Mouse (Mus musculus): ENCODE data around the gene Cybb. TPM values are rescaled to one million over a fixed set of nuclear protein-coding genes. Genes with fewer than 3 reads are reported as not detected.
A peak's percentile ranks its signal among the peaks of the same experiment; 100 is the strongest.

The Cybb gene
- total and polyA plus RNA-seq, 3 experiments, result 46.3 to 126 (median 111) TPM

DNA sequence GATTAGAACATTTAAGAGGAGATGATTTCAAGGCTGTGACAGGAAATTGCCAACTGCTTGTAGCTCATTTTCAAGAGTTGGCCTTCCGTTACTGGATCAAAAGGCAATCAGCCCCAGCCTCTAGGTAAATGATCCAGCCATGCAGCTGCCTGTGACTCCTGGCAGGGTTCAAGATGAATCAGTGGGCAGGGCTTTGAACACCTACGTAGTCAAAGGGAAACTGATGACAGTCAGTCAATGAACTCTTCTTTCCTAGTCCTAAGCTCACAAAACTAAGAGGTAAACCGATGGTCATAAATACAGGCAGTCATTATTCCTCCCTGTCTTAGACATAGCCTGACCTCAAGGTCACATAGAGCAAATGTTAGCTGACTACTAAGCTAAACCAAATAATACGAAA lies 47.0 kb downstream of the Cybb start (continued):
- TF ChIP-seq GABPA (IDR thresholded peaks at IDR 0.05; ENCODE audit: insufficient replicate concordance, low read depth, low read length) (no peak), POLR2A (IDR thresholded peaks at IDR 0.05; ENCODE audit: low read depth, low read length) (no peak), MAFK (IDR thresholded peaks at IDR 0.05; ENCODE audit: insufficient replicate concordance, low read length) (no peak), ZKSCAN1 (IDR thresholded peaks at IDR 0.05; ENCODE audit: borderline replicate concordance, low read depth, low read length) (no peak), MXI1 (IDR thresholded peaks at IDR 0.05; ENCODE audit: low read depth, low read length) (no peak), JUN (IDR thresholded peaks at IDR 0.05; ENCODE audit: insufficient read depth, low read depth, low read length) (0 out of 2 replicates have a peak, but pooled peaks have one; percentile 46), MAX (IDR thresholded peaks at IDR 0.05; ENCODE audit: low read length) (no peak)

DNA sequence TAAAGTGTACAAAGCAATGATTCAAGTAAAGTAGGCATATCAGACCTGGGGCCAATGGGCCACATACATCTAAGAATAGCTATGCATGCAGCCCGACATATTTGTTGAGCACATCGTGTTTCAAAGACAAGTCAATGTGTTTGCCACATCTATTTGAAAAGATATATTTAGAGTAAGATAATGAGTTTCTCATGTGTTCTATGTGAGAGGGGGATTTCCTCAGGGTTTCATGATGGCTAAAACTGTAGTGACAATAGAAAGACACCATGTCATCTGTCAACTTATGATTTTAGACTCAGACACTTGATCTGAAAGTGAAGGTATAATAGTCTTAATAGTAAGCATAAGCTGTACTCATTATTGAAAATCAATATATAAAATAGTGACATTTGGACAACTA lies 48.3 kb downstream of the Cybb start:
- no peak for DNase-seq (ENCODE audit: extremely low read depth)
- Histone ChIP-seq H3K4me3 (replicated peaks in 1 of 3; ENCODE audit: low read depth in 2 of 3, low read length in 2 of 3, poor library complexity in 1 of 3) (no peak overlapping the region), H3K27ac (ENCODE audit: insufficient read depth, low read depth) (no peak overlapping the region), H3K36me3 (replicated peaks in 1 of 2; ENCODE audit: control insufficient read depth in 1 of 2, insufficient read depth in 1 of 2, low read length in 1 of 2) (peaks cover 24 to 69% of the 10 kb centered on the region in 2 experiments), H3K4me1 (ENCODE audit: control insufficient read depth in 1 of 2, insufficient read depth in 2 of 2) (peaks cover 2 to 15% of the 10 kb centered on the region in 2 experiments; a peak in 3 of 4 replicates), H3K27me3 (replicated peaks) (no peaks in the 10 kb centered on the region), H3K9me3 (replicated peaks; ENCODE audit: low read length) (no peaks in the 10 kb centered on the region), H3K79me2 (replicated peaks; ENCODE audit: control insufficient read depth, extremely low read depth, insufficient read depth, poor library complexity, severe bottlenecking) (no peaks in the 10 kb centered on the region), H3K4me2 (ENCODE audit: insufficient read depth, low read depth, poor library complexity, severe bottlenecking) (no peak overlapping the region), H3K9ac (ENCODE audit: insufficient read depth, low read depth) (no peak overlapping the region)
- dilution Hi-C loops (cut with MboI; ENCODE audit: extremely low pct_ligation_motif_present, extremely low pct_unique_long_range_greater_than_20kb, low sequenced_read_pairs), result no loop called here
- in situ Hi-C loops (cut with MboI; ENCODE audit: low pct_ligation_motif_present, low pct_unique_long_range_greater_than_20kb, low sequenced_read_pairs), result no loop called here
- TF ChIP-seq ELF1 (IDR thresholded peaks at IDR 0.05; ENCODE audit: low read depth, low read length) (no peak), MAFK (IDR thresholded peaks at IDR 0.05; ENCODE audit: insufficient replicate concordance, low read length) (no peak), MXI1 (IDR thresholded peaks at IDR 0.05; ENCODE audit: low read depth, low read length) (no peak), EP300 (IDR thresholded peaks at IDR 0.05; ENCODE audit: low read length) (peak; percentile 52; the same call in 1 of the 2 replicates), KAT2A (IDR thresholded peaks at IDR 0.05; ENCODE audit: insufficient replicate concordance, low read length) (no peak), USF1 (IDR thresholded peaks at IDR 0.05; ENCODE audit: low read depth, low read length) (no peak), SIN3A (IDR thresholded peaks at IDR 0.05; ENCODE audit: low read length) (no peak), ZKSCAN1 (IDR thresholded peaks at IDR 0.05; ENCODE audit: borderline replicate concordance, low read depth, low read length) (no peak), MAX (IDR thresholded peaks at IDR 0.05; ENCODE audit: low read length) (no peak), ZNF384 (IDR thresholded peaks at IDR 0.05; ENCODE audit: low read depth, low read length) (no peak), JUN (IDR thresholded peaks at IDR 0.05; ENCODE audit: insufficient read depth, low read depth, low read length) (no peak), GABPA (IDR thresholded peaks at IDR 0.05; ENCODE audit: insufficient replicate concordance, low read depth, low read length) (no peak), CTCF (conservative IDR thresholded peaks at IDR 0.05 in 1 of 2, IDR thresholded peaks at IDR 0.05 in 1 of 2; ENCODE audit: low read depth in 2 of 2, low read length in 2 of 2) (no peak), BHLHE40 (IDR thresholded peaks at IDR 0.05; ENCODE audit: low read depth, low read length) (peak; percentile 44; the same call in 1 of the 2 replicates), JUND (conservative IDR thresholded peaks at IDR 0.05; ENCODE audit: low read depth, low read length) (no peak; the same call in 1 of the 2 replicates), POLR2AphosphoS2 (IDR thresholded peaks at IDR 0.05; ENCODE audit: low read depth, low read length) (no peak), RAD21 (IDR thresholded peaks at IDR 0.05; ENCODE audit: low read depth, low read length) (no peak), HCFC1 (IDR thresholded peaks at IDR 0.05; ENCODE audit: low read depth, low read length) (no peak), E2F4 (IDR thresholded peaks at IDR 0.05; ENCODE audit: insufficient replicate concordance, low read depth, low read length) (no peak), USF2 (conservative IDR thresholded peaks at IDR 0.05; ENCODE audit: low read depth, low read length) (no peak), TBP (conservative IDR thresholded peaks at IDR 0.05; ENCODE audit: low read depth, low read length) (no peak), IRF4 (IDR thresholded peaks at IDR 0.05; ENCODE audit: low read depth, low read length) (peak; percentile 40; the same call in 1 of the 2 replicates), MEF2A (IDR thresholded peaks at IDR 0.05; ENCODE audit: borderline replicate concordance, low read depth, low read length) (peak; percentile 60), CHD2 (IDR thresholded peaks at IDR 0.05; ENCODE audit: low read length) (no peak), MYC (IDR thresholded peaks at IDR 0.05; ENCODE audit: low read depth, low read length) (0 out of 2 replicates have a peak, but pooled peaks have one; percentile 23), PAX5 (IDR thresholded peaks at IDR 0.05; ENCODE audit: low read length) (no peak), POLR2A (IDR thresholded peaks at IDR 0.05; ENCODE audit: low read depth, low read length) (no peak), CHD1 (IDR thresholded peaks at IDR 0.05; ENCODE audit: low read depth, low read length) (no peak), ETS1 (conservative IDR thresholded peaks at IDR 0.05; ENCODE audit: low read depth, low read length) (0 out of 2 replicates have a peak, but pooled peaks have one; percentile 21), RCOR1 (conservative IDR thresholded peaks at IDR 0.05; ENCODE audit: low read depth, low read length) (no peak), UBTF (IDR thresholded peaks at IDR 0.05; ENCODE audit: low read depth, low read length) (no peak), TCF12 (IDR thresholded peaks at IDR 0.05; ENCODE audit: low read depth, low read length) (no peak), ZC3H11A (IDR thresholded peaks at IDR 0.05; ENCODE audit: low read depth, low read length) (no peak), MAZ (IDR thresholded peaks at IDR 0.05; ENCODE audit: low read depth, low read length) (no peak), ZMIZ1 (IDR thresholded peaks at IDR 0.05; ENCODE audit: low read depth, low read length) (no peak), NRF1 (IDR thresholded peaks at IDR 0.05; ENCODE audit: low read depth, low read length) (no peak), SMC3 (IDR thresholded peaks at IDR 0.05; ENCODE audit: low read depth, low read length) (no peak)

Measured in CH12.LX (cell line).